Mouse (Mus musculus) MEL (cell line): Measurements from ENCODE around the gene Tbc1d2.
"Not testable (repeated sequence)": the region's sequence is repeated elsewhere in the genome, so short reads cannot be mapped to it uniquely, and the experiment has no call there.

Experiments used
- CTCF ChIP-seq, 3 experiments: IDR thresholded peaks in 2 of 3; conservative IDR thresholded peaks in 1 of 3; 2 replicates each; pipeline ENCODE4 v1.5.1; 2011 to 2012; ENCODE audit warnings: low read length in 3 of 3, low read depth in 2 of 3, mild to moderate bottlenecking in 2 of 3, improper control_type of control experiment in 1 of 3, inconsistent platforms in 1 of 3, mixed read lengths in 1 of 3, moderate library complexity in 1 of 3; ENCODE audit not compliant: control insufficient read depth in 1 of 3, insufficient read depth in 1 of 3, poor library complexity in 1 of 3, severe bottlenecking in 1 of 3
- E2F4 ChIP-seq: IDR thresholded peaks from 2 replicates; pipeline ENCODE4 v1.6.1; 2011; ENCODE audit warnings: low read depth, low read length, improper control_type of control experiment, borderline replicate concordance
- EP300 ChIP-seq, 2 experiments: IDR thresholded peaks; 2 replicates each; pipeline ENCODE4 v1.6.1; 2011; ENCODE audit warnings: improper control_type of control experiment in 2 of 2, low read length in 2 of 2, low read depth in 1 of 2, mild to moderate bottlenecking in 1 of 2
- JUND ChIP-seq: IDR thresholded peaks from 2 replicates; pipeline ENCODE4 v1.6.1; 2011; ENCODE audit warnings: low read depth, mild to moderate bottlenecking, improper control_type of control experiment, low read length
- MAFK ChIP-seq: IDR thresholded peaks from 2 replicates; pipeline ENCODE4 v1.6.1; 2011; ENCODE audit warnings: low read depth, mild to moderate bottlenecking, low read length, improper control_type of control experiment, borderline replicate concordance
- MYB ChIP-seq: IDR thresholded peaks from 2 replicates; pipeline ENCODE4 v1.6.1; 2011; ENCODE audit warnings: mild to moderate bottlenecking, low read depth, low read length, improper control_type of control experiment
- TCF12 ChIP-seq: IDR thresholded peaks from 2 replicates; pipeline ENCODE4 v1.6.1; 2014; ENCODE audit warnings: low read depth, mild to moderate bottlenecking, inconsistent platforms, low read length, improper control_type of control experiment, moderate library complexity
- ZMIZ1 ChIP-seq: IDR thresholded peaks from 2 replicates; pipeline ENCODE4 v1.6.1; 2012; ENCODE audit warnings: low read depth, mild to moderate bottlenecking, inconsistent platforms, low read length, improper control_type of control experiment, moderate library complexity

- TF ChIP-seq TCF12; MAFK; ZMIZ1; MYB; EP300 (IDR thresholded peaks at IDR 0.05; ENCODE audit: low read depth in 1 of 2, low read length in 2 of 2); CTCF (IDR thresholded peaks at IDR 0.05 in 2 of 3, conservative IDR thresholded peaks at IDR 0.05 in 1 of 3; ENCODE audit: control insufficient read depth in 1 of 3, insufficient read depth in 1 of 3, low read depth in 2 of 3, low read length in 3 of 3, poor library complexity in 1 of 3, severe bottlenecking in 1 of 3); E2F4; JUND: not testable (repeated sequence)
Measured at GRCm38 (mm10) chr4:46581577-46581976, 68.4 kb downstream of the Tbc1d2 start.
